Mouse (Mus musculus) CD4-positive, CD25-positive, alpha-beta regulatory T cell, adult 4 months (primary cell): ENCODE data around the gene Gm20388. TPM values are rescaled to one million over a fixed set of nuclear protein-coding genes. Genes with fewer than 3 reads are reported as not detected.
"Not testable (repeated sequence)": the region's sequence is repeated elsewhere in the genome, so short reads cannot be mapped to it uniquely, and the experiment has no call there.

Source experiments
- ATAC-seq: one replicate; pipeline ENCODE4 v1.8.0; 2017
- polyA plus RNA-seq, 2 experiments: library from polyadenylated mRNA; unstranded; fragments of 100-300 nt; shearing (Covaris generic); gene quantifications; one replicate each; pipeline ENCODE4 v1.2.1; 2017

The Gm20388 gene
- polyA plus RNA-seq, 2 experiments from 2014 or later = 10.7 to 12.8 TPM

DNA sequence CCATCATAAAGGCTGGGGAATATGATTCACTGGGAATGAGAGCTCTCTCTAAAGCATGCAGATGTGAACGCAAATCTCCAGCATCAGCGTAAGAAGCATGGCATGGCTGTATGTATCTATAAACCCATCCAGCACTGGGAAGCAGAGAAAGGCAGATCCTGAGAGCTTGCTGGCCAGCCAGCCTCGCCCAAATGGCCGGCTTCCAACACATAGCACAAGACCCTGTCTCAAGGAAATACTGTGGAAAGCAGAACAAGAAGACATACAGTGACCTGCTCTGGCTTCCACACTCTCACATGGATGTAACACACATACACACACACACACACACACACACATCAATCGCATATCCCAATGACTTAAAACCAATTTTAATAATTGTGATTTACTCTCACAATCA lies 4252.6 kb downstream of the Gm20388 start:
- no peak for ATAC-seq

DNA sequence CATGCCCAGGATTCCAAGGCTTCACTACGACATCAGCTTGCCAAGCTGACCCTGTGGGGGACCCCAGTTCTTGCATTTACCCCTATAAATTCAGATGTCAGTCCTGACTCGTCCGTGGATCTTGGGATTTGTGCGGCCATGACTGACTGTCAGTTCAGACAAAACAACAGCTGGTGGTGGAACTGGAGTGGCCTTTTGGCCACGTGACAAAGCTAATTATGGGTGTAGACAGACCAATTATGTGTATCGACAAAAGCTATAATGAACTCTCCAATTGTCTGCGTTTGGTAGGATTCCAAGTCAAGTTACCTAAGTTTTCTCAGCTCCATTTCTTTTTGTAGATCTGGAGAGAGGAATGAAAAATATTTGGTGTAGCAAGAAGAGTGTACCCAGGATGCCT lies 4259.1 kb downstream of the Gm20388 start:
- ATAC-seq = no peak

DNA sequence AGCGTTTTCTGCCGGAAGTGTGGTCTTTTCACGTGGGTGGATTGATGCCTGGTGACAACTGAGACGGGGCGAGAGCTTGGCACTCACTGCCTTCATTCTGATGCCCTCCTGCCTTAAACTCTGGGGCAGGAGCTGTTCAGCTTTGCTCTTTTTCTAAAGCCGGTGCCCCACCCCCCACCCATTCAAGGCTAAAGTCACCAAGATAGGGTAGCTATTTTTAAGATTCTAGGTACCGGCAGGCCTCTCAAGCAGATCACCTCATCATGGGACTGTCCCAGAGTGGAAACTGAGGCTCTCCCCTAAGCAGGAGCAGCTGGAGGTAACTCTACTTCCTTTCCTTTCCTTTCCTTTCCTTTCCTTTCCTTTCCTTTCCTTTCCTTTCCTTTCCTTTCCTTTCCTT lies 4260.0 kb downstream of the Gm20388 start:
- no peak for ATAC-seq

DNA sequence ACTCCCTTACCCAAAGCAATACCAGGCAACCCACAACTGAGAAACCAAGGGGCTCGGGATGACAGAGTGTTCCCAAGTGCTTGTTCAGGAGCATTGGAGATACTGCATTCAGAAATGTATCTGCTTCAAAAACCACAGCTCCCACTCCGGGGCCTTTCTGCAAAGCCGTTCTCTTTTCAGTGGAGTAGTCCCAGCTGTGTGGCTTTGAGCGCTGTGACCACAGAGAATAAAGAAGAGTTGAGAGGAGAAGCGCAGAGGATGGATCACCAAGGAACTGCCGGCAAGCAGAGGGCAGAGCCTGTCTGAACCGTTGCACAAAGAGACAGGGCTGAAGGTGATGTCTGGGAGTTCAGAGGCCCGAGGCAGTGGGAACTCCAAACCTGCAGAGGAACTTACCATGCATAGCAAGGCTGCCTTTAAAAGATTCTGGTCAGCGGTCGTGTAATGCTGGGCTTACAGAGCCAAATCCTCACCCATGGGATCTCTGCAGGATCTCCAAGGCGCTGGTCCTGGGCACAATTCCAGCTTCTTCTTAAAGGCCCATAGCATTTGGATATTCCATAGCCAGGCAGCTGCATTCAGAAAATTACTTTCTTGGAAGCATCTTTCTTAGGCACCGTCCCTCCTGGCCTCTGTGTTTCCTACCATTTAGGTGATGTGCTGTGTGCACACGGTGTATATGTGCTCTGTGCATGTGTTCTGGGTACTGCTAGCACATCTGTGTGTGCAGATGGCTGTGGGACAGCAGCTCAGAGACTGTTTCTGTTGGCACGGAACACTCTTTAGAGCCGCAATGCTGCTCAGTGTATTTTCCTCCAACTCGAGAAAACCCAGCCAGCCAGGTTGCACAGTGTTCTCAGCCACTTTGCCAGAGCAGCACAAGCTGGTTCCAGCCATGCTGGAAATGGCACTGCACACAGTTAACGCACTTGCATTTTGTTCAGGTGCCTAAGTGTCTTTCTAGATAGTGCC lies 4261.2 kb downstream of the Gm20388 start:
- no peak for ATAC-seq

DNA sequence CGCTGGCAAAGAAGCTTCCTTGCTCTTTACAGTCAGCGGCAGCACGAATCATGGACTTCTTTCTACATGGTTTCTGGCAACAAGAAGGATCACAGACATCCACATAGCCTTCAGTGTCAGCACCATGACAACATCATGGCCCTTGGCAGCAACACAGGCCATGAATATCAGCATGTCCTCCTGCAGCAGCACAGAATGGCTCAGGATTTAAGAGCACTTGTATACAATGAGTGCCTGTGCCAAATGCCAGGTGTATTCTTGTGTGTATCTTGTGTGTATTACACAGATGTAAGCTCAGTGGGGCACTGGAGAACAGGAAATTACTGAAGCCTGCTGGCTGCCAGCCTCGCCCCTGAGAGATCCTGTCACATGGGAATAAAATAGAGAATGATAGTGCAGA lies 4263.0 kb downstream of the Gm20388 start:
- ATAC-seq = no peak

DNA sequence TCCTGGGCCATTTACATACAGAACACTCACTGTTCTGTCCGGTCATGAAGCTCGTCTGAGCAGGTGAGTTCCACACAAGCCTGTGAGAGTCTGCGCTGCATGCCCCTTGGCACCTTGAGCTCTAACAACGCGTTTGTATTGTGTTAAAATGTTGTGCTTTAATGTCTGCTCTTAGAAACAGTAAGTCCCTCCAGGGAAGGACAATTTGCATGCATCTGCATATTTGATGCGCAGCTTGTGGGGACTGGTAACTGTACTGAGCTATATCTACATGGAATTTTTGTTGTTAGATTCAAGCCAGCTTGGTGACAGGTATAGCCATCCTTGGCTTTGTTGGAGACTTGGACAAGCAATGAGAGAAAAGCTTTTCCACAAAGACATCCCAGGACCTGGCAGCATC lies 4265.5 kb downstream of the Gm20388 start:
- no peak for ATAC-seq

DNA sequence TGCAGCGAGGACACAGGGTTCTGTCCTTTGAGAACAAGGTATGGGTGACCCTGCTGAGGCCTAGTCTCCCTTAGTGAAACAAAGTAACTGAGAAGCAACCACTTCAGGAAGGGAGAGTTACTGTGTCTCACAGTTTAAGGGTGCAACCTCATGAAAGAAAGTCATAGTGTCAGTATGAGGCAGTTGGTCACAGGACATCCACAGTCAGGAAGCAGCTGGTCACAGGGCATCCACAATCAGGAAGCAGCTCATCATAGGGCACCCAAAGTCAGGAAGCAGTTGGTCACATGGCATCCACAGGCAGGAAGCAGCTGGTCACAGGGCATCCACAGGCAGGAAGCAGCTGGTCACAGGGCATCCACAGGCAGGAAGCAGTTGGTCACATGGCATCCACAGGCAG lies 4266.5 kb downstream of the Gm20388 start:
- ATAC-seq = not testable (repeated sequence)

DNA sequence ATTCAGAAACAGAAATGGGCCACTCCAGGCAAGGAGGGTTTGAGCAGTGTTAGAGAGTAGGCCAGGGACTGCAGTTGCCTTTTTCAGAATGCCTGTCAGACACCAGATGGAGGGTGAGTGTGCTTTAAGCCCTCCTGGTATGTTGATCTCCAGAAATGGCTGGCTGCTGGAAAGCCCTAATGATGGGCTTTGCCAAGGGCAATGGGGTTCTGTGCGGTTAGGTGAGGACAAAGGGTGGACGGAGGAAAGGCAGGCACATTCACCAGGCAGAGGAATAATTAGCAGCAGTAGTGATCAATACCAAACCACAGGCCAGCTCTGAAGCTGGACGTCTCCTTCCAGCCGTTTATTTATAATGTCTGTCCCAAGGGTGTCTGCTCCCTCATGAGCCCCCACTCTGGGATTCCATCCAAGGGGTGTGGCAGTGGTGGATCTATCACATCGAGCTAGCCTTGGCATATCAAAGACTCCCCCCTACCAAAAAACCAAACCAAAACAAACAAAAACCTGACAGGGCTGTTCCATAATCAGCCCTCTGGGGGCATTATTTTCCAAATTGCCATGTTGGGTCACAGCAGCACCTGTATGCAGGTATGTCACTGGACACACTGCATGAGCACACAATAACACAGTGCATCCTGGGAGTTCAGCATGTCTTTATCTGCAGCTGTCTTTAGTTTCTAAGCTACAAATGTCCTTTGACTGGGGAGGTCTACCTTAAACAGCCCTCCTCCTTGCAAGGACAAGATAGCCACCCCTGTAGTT lies 4270.2 kb downstream of the Gm20388 start:
- ATAC-seq = no peak

DNA sequence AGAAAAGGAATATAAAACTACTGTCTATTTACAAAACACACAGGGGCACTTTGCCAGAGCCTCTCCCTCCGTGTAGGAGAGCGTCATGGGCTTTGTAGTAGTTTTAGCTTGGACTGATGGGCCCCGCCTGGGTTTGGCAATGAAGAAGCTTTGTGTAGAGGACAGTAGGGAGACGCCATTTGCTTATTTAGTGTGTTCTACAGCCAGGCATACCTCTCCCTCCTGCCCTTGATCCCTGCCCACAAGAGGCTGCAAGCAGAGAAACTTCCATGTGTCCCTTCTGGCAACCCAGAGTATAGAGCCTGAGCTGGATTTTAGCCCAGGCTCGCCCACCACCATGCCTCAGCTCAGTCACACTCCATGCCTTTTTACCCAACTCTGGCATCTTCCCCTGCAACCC lies 4271.1 kb downstream of the Gm20388 start:
- ATAC-seq = no peak

DNA sequence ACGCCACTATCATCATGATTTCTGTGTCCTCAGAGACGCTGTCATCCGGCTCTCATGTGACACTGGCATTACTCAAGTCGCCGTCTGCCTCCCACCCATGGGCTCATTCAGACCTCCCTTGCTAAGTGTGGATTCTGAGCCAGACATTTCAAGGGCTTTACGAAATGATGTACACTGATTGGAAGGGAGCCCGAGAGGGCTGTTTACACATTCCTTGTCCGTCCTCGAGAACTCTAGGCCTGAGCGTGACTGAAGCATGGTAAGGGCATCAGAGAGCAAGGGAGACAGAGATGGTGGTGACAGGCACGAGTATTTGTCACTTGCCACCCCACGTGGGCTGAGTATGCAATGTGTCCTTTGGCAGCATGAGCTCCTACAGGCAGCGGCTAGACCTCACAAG lies 4271.6 kb downstream of the Gm20388 start:
- ATAC-seq = no peak

DNA sequence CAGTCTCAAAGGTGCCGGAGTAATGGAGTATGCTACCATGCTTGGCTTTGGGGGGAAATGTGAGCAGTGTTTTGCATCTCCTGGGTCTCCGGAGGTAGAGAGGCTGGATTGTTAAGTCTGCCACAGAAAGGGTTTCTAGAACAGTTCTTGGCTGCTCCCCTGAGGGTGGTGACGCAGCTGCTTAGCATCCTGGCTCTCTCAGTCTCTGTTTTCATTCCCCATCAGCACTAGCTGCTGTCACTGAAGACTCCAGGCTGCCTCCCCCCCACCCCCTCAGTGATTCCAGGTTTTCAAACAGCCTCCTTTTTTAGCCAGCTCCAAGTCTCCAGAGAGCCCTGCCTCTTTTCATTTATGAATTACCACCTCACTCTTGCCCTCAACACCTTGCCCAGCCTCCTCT lies 4273.4 kb downstream of the Gm20388 start:
- no peak for ATAC-seq

DNA sequence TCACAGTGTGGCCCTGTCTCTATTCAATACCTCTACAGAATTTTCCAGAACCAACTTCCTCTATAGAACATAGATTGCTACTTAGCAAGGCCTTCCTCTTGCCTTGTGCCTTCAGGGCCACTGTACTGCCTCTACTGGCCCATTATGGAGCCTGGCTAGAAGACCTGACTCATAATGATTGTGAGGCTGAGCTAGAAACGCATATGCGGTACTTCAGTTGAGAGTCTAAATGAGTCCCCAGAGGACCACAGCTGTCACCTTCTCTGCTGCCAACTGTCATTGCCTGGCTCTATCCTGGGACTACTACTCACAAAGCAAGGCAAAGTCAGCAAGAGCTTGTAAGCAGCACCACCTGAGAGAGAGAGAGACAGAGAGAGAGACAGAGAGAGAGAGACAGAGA lies 4273.9 kb downstream of the Gm20388 start:
- no peak for ATAC-seq

DNA sequence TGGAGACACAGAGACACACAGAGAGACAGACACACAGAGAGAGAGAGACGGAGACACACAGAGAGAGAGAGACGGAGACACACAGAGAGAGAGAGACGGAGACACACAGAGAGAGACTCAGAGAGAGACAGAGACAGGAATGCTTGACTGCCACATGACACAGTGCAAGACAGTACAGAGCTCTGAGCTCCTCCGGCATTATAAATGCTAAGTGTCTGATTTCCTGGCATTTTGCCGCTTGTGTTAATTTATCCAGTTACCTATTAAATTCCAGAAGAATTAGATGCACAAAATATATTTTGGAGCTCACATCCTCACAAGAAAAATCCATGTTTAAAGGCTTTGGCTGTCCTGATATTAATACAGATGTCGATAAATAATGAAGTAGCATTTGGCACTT lies 4274.4 kb downstream of the Gm20388 start:
- ATAC-seq = no peak

DNA sequence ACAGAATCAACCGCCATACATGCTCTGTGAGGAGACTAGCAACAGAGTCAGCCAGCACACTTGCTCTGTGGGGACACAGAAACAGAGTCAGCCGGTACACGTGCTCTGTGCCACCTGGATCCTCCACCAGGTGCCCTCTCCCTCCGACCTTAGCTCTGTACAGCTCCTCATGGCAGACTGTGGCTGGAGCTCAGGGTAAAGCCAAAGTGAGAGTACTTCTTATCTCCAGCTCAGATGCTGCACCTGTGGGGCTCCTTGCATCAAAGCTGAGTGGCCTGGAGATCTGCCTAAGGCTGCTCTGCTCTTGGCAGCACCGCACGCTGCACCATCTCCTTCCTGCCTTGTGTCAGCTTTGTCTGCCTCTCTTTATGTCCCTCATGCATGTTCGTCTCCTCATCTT lies 4279.7 kb downstream of the Gm20388 start:
- no peak for ATAC-seq

DNA sequence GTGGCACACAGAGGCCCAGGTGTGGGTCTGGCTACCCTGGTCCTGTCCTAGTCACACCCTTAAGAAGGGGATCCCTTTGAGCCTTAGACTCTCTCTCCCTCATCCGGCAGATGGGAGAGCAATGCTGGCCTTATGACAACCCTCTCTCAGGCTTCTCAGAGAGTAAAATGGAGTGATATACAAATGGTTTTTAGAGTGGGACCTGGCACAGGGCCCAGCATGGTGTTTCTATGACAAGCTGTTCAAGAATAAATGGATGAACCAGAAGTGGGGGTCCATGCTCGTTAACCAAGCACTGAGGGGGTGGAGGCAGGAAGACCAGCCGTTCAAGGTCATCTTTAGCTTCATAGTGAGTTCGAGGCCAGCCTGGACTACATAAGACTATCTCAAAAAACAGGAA lies 4281.6 kb downstream of the Gm20388 start:
- ATAC-seq = no peak

DNA sequence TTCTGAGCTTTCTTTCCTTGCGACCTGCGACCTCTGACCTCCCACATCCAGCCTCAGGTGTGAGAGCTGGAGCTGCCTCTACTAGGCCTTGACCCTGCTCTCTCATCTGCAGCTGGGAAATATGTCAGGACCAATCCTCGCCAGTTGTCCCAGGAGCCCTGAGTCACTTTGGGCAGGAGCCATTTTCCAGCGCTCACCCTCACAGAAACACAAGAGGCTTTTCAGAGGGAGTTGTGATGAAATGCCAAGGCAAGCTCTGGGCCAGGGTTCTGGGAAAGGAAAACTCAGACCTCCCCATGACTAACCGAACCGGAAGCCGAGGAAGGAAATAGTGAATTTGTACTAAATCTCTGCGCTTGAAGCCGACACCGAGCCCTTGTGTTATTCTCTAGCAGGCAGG lies 4282.3 kb downstream of the Gm20388 start:
- ATAC-seq = no peak

DNA sequence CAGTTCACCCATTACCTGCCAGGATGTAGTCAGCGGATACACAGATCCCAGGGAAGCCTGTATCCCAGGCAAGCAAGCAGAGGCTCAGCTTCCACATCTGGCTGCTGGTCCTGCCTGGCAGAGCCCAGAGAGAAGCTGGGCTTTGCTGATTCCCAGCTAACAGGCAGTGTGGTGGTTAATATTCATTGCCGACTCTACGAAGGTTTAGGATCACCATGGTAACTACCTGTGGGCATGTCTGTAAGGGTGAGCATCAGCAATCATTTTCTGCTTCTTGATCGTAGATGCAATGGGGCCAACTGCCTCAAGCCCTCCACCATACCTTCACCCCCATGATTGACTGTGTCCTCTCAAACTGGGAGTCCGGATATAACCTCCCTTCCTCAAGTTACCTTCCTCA lies 4283.4 kb downstream of the Gm20388 start:
- no peak for ATAC-seq

DNA sequence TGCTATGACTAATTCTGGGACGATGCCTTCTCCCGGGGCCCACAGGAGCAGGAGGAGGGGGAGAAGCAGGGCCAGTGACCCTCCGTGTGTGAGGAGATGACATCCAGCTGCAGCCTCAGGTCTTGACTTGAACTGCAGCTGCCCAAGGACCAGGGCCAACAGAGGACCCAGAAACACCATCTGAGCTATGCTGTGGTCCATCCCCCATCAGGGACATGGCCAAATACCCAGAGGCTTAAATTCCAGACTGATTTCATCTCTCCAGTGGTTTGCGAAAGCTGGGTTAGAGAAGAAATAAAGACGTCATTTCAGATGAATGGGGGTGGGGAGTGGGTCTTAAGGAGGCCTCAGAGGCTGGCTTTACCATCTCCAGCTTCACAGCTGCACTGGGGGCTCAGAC lies 4285.6 kb downstream of the Gm20388 start:
- ATAC-seq = no peak

DNA sequence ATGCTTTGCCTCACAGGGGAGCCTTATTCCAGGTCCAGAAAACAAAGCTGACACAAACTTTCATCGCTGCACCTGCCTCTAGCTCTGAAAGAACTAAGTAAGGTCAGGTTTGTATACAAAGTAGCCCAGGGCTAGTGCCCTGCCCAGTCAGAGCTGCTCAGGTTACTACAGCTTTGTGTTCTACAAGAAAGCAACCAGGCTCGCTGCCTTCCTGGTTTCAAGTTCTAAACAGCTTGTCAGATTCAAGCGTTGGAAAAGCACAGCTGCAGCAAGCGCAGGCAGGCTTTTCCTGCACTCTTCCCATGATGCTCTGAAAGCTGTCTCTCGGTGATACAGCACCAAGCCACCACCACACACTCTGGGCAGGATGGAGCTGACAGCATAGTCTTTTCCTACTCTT lies 4286.2 kb downstream of the Gm20388 start:
- no peak for ATAC-seq

DNA sequence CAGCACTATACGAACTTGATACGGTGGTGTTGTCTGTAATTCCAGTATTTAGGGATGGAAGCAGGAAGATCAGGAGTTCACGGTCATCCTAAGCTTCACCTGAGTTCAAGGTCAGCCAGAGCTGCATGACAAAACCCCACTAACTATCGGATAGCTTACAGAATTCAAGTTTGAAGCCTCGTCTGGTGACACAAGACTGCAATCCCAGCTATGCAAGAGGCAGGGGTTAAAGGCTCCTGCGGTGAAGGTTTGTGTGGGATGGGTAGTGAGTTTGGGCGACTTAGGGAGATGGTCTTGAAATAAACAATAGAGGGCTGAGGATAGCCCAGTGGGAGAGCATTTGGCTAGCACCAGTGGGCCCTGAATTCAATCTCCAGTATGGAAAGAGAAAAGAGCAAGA lies 4287.6 kb downstream of the Gm20388 start:
- no peak for ATAC-seq

DNA sequence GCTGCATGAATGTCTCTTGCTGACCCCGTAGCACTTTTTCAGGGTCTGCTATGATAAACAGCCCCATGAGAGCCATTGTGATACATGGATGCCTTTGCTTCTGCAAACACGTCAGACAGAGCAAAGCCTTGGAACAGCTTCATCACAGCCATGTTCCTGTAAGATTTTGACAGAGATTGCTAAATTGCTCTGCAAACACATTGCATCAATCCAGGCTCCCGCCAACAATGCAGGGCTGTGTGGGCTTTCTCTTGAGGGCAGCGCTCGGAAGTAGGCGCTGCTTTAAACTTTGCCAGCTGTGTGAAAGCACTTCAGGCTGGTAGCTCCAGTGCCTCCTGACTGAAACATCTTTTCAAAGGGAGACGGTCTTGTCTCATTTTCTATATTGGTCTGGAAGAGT lies 4289.8 kb downstream of the Gm20388 start:
- no peak for ATAC-seq

DNA sequence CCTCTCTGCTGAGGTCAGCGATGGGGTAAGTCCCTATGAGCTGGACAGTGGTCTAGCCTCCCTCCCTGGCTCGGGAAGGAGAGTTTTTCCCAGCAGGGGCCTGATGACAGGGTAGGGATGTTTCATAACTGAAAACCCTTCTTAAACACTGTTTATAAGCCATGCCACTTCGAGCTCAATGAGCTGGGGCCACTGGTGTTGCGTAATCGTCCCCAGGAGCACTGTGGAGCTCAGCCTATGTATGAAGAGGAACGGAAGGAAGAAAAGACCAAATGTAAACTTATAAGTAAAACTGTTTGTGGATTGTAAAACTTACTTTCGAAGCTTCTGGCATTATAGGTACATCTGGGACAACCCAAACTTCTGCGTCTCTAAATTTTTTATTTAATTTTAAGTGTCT lies 4291.1 kb downstream of the Gm20388 start:
- no peak for ATAC-seq

DNA sequence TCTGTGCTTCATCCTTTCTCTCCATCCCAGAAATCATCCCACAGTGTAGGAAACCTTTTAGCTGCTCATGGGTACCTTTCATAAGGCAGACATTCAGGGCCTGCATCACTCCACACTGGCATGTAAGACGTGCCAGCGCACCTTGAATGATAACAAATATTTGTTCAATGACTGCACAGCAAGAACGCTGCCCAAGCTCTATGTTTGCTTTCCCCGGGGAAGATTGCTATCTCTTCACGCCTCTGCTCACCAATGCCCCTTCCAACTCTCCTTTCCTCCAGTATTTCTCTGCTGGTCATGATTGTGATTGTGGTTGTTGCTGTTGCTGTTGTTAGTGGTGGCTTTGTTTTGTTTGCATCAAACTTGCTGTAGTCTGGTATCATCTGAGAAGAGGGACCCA lies 4292.3 kb downstream of the Gm20388 start:
- ATAC-seq = no peak

DNA sequence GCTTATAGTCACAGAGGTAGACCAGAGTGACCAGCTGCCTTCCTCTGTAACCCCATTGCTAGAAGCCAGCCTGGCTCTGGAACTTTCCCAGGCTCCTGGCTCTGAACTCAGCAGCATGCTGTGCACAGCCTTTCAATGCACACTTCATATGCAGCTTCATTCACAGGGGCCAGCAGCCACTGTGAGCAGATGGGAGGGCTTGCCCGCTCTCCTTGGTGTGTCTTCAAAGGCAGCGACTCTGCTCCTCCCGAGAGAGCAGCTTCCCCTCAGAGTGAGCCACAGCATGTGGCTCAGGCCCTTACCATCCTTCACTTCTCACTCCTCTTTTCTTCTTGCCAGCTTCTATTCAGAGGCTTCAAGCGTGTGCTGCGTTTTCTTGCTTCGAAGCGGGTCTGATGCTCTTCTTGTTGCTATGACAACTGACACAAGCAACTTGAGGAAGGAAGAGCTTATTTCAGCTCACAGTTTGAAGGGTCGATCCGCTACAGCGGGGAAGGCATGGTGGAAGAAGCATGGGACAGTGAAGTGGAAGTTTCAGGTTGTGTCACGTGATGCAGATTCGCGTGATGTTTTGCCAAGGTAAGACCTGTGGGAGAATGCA lies 4293.5 kb downstream of the Gm20388 start:
- ATAC-seq = no peak
